Mouse (Mus musculus): ENCODE results near the gene Patl2.

DNA sequence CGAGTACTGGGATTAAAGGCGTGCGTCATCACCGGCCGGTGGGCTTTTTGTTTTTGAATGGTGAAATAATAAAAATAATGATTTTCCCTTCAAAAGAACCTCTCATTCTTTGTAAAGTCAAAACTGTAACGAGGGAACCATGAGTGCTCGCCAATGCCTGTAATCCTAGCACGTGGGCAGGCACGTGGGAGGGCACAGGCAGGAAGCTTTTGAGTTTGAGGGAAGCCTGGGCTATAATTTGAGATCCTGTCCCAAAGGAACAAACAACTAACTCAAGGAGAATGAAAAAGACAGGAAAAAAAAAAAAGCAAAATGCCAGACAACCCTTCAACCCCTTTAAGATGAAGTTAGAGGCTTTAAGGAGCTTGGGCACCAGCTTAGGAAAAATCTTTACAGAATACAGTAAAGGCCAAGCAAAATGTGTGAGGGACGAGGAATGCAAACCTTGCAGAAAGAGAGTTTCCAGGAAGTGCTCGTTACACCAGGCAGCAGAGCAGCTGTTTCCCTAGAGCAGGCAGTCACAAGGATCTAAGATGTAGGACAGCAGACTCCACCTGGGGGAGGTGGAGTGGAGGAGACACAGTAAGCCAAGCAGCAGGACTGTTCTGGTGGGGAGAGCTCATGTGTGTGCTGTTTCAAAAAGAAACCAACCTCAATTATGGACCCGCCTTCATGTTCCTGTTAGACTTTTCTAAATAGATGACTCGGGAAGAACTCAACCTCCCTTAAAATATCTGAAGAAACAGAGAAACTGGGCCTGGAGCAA, 22.4 kb downstream of the Patl2 start:
- TF ChIP-seq CTCF (IDR thresholded peaks at IDR 0.05; ENCODE audit: borderline replicate concordance, extremely low read depth, insufficient read depth, insufficient read length) (no peak), POLR2A (IDR thresholded peaks at IDR 0.05; ENCODE audit: borderline replicate concordance, extremely low read depth, insufficient read depth, insufficient read length, poor library complexity, severe bottlenecking) (no peak)

Data from brain, embryonic 14.5 days (tissue).